Mouse (Mus musculus) adrenal gland, postnatal 4 days (tissue): ENCODE data around the gene 0610030E20Rik. TPM values are rescaled to one million over a fixed set of nuclear protein-coding genes. Genes with fewer than 3 reads are reported as not detected.
A peak's percentile ranks its signal among the peaks of the same experiment; 100 is the strongest.

ENCODE experiments used
- DNase-seq, 2 experiments: peaks; one replicate each; pipeline ENCODE4 v3.0.0; 2021 to 2022; ENCODE audit warnings: low spot score in 2 of 2, mixed read lengths in 2 of 2
- long read RNA-seq, 2 experiments: library from polyadenylated mRNA; stranded (forward); transcript quantifications; one replicate each; pipeline ENCODE4 v2.0.0; 2021
- total RNA-seq, 2 experiments: library from RNA; stranded (reverse); gene quantifications; 2 replicates each; pipeline ENCODE4 v1.2.3; 2021

0610030E20Rik gene
- total RNA-seq = 10 to 100 TPM; 32.5 to 34.3 TPM
- long read RNA-seq, experiment 1, full-length matches to known transcripts = 1 of 7 reads
- long read RNA-seq, experiment 1, partial matches to known transcripts = 2 of 7 reads
- long read RNA-seq, experiment 1, other reads (novel, unspliced or antisense) = 4 of 7 reads
- long read RNA-seq, experiment 2, full-length matches to known transcripts = 14 of 19 reads
- long read RNA-seq, experiment 2, partial matches to known transcripts = 2 of 19 reads
- long read RNA-seq, experiment 2, other reads (novel, unspliced or antisense) = 3 of 19 reads

DNA sequence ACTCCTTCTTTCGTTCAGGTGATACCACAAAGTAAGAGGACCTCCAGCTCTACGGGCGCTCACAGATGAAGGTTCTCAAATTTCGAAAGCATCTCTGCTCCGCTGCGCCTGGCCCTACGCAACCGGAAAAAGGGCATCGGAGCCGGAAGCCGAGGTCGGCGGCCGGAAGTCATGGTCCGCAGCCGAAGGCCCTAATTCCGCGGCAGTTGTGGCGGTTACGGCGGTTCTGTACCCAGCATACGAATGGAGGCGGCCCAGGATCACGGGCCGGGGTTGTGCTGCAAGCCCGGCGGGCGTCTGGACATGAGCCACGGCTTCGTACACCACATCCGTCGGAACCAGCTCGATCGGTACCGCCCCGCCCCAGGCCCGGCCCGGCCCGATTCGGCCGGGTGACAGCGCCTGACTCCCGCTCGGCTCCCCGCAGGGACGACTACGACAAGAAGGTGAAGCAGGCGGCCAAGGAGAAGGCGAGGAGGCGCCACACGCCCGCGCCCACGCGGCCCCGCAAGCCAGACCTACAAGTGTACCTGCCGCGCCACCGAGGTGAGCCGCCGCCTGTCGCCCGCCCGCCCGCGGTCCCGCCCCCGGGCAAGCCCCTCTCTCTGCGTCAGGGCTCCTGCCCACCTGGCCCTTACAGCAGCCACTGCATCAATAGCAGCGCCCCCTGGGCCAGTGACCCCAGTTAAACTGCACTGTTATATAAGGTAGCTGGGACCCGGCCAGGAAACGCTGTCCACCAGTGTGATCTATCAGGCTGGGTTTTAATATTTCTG lies at the start of gene 0610030E20Rik:
0610030E20Rik (plus strand) TSS at position 152 of the 776 bp plus-strand sequence.
- peak; percentile 56 to 57 for DNase-seq

DNA sequence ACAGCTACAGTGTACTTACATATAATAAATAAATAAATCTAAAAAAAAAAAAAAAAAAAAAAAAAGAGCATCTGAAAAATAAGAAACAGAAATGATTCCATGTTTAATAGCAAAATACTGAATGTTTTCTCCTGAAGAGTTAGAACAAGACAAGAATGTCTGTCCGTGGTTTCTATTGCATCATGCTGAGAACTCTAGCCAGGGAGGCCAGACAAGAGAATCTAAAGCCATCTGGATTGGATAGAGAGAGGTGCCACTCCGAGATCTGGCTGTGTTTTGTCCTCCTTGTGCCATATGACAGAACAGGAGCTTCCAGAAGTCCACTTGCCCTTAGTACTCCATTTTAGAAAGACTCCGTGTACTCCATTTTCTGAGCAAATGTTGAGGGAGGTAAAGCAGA lies 49.3 kb upstream of the 0610030E20Rik start:
- DNase-seq = no peak

DNA sequence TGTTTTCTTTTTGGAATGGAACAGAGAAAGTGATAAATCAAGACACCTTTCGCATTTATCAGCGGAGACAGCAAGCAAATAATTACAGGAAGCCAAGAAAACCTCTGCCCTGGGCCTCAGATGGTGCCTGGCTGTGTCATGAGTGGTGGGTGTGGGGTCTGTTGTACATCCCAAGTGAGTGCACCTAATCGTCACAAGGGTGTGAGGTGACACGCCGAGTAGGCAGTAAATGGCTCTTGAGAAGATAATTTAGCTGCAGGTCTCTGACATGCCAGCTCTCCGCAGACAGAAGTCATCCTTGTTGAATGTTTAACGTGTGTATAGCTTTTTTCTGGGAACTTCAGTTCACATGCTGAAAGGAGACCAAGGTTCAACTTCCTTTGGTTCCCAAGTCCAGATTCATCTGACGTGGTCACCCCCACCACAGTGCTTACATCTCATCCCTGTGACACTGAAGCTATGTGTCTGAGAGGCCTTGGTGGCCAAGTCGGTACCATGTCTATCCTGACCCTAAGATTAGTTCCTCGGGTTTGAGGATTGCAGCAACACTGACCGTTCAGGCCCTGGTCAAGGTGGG lies 44.7 kb upstream of the 0610030E20Rik start:
- no peak for DNase-seq

DNA sequence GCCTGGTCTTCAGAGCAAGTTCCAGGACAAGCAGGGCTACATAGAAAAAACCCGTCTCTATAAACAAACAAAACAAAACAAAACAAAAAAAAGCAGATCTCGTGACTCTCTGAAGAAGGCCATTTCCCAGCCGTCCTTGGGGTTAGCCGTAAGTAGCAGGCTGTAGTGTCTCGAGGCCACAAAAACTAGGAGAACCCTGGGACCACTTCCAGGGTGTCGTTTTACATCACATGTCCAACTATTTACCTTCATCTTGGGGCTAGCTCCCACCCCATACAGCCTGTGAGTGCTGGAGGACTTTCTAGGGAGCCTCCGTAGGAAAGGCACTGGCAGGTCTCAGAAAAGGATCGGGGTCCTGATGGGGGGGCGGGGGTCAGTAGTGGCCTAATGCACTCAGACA lies 43.6 kb upstream of the 0610030E20Rik start:
- DNase-seq = no peak

DNA sequence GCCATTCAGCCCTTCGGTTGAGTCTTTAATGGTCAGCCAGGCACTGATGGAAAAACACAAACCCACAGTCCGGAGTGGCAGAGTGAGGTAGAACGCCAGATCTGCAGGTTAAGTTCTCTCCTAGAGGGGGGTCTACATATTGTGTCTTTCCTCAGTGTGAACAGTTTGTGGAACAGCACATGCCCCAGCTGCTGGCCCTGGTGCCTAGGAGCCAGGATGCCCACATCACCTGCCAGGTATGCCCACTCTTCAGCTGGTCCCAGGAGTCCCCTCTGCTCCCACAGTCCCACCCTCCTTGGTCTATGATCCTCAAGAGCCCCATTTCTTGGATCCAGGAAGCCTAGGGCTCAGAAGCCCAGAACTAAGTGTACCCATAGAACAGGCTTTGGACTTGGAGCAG lies 34.9 kb upstream of the 0610030E20Rik start:
- no peak for DNase-seq

DNA sequence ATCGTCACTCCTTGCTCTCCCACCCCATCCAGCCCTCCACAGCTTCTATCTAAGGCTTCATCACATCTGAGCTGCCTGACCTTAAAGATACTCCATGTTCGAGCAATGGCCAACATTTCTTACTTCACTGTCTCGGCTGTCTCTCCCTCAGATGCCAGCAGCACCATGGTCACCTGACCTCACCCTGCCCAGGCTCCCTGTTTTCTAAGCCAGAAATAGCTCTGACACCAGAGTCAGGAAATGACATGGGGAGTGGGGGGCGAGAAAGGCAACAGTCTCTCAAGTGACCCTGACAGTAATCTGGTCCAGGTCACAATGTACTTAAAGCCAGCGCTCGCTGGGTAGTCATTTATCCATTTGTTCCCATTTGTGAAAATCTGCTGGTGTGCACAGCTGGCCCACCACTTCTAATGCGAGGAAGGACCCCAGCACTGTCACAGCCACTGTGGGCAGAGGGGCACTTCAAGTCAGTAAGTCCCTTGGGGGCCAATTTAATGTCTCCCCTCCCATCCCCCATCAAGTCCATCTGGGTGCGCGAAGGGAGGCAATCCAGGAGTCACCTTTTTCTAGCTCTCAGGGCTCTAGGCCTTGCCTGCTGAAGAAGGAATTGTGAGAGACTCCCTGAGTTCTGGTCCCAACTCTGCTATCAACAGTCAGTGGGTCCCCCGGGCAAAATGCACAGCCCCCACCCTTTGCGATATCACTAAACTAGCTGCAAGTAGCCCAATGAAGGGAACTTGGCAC lies 33.8 kb upstream of the 0610030E20Rik start:
- no peak for DNase-seq

DNA sequence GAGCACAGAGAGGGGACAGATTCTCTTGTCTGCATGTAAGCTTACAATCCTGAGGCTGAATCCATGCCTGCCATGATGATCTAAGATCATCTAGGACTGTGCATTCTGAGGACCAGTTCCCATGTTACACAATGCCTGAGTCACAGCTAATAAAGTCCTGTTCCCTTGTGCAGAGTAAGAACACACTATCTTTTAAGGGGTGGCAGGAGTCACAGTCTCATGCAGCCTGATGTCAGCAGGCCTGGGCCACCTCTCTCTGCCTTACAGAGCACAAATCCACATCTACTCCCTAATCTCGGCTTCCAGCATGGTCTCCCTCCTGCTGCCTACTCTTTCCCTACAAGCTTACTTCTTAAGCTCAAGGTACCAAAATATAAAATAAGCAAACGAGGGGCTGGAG lies 31.7 kb upstream of the 0610030E20Rik start:
- DNase-seq = no peak

DNA sequence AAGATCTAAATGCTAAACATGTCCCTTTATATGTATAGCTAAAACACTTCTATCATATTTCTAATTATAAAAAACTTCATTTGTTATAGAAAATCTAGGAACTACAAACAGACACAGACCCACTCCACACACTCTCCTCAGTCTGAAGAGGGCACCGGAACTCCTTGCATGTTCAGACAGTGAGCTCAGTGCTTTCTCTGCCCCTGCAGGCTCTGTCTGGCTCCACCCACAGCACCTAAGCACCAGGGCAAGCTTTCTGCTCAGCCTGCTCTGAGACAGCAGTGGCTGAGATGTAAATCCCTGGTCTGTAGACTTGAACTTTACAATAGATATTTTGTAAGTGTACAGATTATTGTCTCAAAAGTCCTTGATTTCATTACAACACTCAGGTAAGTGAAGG lies 31.1 kb upstream of the 0610030E20Rik start:
- DNase-seq = no peak

DNA sequence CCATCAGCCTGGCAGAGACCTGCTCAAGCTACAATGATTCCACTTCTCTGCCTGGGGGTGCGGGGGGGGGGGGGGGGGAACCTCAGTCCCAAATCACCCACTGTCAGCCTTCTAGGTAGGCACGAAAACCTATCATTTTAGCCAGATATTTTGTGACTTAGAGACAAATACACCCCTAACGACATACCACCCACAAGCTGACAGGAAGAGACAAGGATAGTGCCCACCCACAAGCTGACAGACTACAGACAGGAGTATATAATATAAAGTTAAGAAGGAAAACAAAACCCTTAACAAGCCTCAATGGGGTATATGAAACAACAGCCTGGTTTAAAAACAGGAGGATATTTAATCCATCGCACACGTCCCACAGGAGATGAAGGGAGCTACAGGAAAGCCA lies 28.7 kb upstream of the 0610030E20Rik start:
- no peak for DNase-seq

DNA sequence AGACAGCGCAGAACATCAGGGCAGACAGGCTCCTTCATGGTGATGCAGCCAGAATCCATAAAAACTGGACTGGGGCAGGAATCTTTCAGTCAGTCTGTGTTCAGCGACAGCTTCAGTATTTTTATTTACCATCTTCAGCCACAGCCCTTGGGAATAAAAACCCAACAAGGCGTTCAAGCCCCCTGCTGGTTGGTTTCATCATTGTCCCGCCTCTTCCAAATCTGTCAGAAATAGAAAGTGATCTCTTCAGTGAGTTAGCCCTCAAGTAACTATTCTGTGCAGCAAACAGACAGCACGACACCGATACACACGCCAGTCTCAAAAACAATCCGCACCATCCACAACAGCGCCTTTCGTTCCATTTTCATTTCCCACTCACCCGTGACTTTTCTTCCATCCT lies 28.1 kb upstream of the 0610030E20Rik start:
- no peak for DNase-seq

DNA sequence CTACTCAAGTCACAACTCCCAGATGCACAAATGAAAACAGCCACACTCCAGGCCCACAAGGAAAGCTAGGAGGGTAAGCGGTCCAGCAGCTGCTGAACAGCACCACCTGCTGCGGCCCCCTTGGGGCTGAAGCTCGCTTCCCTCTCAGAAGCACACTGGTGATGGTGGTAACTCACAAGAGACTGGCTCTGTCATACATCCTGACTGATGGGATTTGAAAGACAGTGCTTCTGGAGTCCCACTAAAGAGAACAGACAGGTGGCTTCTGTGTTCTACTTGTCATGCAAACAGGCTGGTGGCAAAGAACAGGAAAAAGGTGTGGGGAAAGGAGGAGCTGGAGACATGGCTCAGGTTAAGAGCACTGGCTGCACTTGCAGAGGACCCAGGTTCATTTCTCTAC lies 24.2 kb upstream of the 0610030E20Rik start:
- no peak for DNase-seq

DNA sequence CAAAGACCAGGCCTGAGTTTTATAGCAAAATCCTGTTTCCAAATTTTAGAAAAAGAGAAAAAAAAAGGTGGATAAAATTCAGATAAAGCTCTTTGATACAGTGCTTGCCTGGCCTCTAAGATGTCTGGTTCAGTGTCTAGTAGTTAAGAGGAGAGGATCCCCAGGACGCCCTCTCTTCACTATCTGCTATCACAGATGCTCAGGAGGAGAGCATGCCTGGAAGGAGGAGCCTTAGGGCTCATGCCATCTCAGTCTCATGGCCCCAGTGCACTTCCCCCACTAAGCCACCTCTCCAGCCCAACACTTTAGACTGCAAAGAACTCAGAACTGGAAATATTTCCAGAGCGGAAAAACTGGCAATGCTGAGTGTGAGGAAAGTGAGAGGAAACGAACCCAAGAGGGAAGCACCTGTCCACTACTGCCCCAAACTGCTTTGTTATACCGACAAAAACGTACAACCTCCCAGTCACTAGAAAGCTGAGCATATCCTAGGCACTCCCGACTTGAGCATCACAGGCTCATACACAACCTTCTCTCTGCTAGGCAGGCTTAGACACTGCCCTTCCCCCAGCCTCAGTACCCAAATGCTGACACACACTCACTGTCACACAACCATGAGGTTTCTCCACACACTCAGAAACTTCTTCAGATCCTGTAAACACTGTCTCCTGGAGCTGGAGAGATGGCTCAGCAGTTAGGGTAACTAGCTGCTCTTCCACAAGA lies 23.2 kb upstream of the 0610030E20Rik start:
- DNase-seq = no peak

DNA sequence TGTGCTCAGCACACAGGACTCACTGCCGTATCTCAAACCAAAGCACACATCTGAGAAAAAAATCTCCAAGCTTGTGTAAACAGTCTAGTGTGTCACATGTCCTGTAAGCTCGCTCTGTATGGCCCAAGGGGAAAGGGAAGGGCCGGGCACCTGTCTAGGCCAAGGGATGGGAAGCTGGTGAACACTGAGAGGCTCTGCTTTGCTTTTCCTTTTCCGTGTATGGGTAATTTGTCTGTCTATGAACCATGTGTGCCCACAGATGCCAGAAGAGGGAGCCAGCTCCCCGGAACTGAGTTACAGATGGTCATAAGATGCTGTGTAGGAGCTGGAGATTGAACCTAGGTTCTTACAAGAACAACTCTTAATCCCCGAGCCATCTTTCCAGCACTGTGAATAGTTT lies 20.8 kb upstream of the 0610030E20Rik start:
- DNase-seq = no peak

DNA sequence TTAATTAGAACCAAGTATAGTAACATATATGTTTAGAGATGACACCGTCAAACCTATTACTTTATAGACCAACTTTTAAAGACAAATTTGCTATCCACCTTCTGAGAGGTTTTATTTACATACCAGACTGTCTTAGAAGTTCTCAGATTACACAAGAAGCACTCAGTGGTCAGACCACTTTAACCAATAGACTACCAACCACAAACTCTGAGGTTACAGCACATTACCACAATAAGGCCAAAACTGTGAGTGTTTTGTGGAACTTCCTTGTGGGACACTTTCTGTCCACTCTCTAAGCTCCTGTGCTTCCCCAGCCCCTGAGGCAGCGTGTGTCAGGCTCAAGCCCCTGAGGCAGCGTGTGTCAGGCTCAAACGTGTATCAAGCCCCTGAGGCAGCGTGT lies 18.1 kb upstream of the 0610030E20Rik start:
- no peak for DNase-seq

DNA sequence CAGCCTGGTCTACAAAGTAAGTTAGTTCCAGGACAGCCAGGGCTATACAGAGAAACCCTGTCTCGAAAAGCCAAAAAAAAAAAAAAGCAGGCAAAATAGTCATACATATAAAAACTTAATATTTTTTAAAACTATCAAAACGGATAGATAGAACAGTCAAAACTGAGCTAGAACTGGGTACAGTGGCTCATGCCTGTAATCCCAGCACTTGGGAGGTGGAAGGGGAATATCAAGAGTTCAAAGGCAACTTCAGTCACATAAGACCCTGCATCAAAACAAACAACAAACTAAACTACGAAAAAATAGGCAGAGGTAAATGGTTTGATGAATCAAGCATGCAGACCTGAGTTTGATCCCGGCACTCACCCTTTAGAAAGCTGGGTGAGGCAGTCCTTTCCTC lies 17.0 kb upstream of the 0610030E20Rik start:
- no peak for DNase-seq

DNA sequence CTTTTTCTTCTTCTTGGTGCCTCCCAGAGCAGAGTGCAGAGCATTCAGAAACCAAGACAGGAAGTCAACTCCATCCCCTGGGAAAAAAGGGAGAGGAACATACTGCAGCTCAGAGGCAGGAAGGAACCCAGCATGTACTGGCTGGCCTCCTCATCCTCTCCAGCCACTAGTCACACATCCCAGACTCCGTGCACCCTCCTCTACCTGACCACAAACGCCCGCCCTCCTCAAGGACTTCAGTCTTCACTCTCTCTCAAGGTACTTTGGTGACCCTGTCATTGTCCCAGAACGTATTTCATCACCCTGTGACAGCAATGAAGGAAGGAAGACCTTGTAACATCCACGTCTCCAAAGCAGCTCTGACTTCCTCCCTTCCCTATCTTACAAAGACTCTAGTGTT lies 14.0 kb upstream of the 0610030E20Rik start:
- DNase-seq = no peak

DNA sequence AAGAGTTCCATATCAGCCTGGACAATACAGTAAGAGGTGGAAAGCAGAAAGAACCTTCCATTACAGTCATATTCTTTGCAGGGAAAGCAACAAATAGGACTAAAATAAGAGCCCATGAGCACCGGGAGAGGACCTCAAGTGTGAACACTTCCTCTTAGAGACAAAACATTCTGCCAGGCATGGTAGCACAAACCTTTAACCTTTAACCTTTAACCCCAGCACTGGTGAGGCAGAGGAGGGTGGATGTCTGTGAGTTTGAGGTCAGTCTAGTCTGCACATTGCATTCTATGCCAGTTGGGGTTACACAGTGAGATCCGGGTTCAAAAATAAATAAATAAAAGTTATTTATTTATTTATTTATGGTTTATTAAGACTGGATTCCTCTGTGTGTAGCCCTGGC lies 6.6 kb upstream of the 0610030E20Rik start:
- no peak for DNase-seq

DNA sequence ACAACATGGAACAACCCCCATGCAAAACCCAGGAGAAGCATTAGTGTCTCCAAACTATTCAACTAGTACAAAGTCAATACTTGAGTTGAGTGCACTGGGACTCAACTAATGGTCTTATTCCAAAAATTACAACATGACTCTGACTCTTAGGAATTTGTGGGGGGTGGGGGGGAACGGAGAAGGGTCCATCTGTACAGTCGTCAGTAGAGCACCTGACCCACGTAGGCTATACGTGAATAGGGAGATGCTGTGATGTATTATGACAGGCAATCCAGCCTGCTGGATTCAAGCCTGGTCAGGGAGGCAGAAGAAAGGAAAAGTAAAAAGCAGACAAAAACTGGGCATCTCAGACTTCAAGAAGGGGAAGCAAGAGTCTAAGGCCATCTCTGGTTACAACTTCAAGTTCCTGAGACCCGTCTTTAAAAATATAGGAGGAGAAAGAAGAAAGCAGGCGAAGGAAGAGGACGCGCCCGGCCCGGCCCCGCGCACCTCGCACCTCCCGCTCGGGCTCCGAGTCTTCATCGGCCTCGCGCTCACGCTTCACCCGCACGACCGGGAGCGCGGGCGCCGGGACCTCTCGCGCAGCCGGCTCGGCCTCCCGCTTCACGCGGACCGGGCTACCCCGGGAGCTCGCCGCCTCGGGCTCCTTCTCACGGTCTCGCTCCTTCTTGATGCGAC lies 2.6 kb upstream of the 0610030E20Rik start:
- no peak for DNase-seq

DNA sequence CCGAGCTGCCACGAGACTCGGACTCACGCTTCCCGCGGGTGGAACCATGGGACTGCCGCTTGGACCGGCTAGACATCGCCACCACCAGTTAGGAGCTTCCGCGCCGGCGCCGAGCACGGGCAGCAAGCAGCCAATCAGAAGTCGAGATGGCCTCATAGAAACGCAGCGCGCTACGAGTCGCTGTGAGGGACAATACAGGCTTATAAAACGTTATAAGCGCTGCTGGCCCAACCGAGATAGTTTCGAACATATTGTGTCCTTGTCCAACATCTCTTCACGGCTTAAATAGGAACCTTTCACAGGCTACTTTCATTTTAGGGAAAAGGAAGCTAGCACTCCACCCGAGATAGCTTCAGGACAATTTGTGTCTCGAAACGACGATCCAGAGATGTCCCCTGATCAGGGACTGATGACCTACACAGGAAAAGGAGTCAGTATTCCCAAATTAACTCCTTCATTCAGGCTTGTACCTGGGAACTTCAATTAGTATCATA lies 2.0 kb upstream of the 0610030E20Rik start, which contains the start of gene Usp39:
Usp39 (minus strand) TSS at position 111 of the 494 bp plus-strand sequence.
- peak; percentile 70 to 82 for DNase-seq

DNA sequence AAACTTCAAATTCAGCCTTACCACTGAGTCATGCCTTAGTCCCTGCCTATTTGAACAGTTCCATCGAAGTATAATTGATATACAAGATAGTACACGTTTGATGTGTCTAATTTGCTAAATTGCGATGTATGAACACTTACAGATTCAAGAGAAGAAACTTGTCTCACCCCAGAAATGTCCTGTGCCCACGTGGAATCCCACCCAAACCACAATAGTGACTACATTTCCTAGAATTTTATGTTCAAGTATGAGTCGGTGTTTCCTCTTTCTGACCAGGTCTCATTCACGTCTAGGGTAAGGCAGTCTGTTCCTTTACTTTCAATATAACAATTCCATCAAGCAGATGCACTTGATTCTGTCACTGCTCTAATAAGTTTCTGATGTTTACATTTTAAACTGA lies 1.5 kb upstream of the 0610030E20Rik start:
- DNase-seq = no peak
